Mouse (Mus musculus): Measurements from ENCODE around the gene Stam. TPM values are rescaled to one million over a fixed set of nuclear protein-coding genes. Genes with fewer than 3 reads are reported as not detected.

Stam gene
- polyA plus RNA-seq (2012; rRNA removed; ENCODE audit: low replicate concordance): 10.1 and 17.2 TPM in 2 replicates

GRCm38 (mm10) chr2:14073362-14074220 is at the start of gene Stam:
Gene Stam (plus strand): TSS chr2:14074098.

GRCm38 (mm10) chr2:14055566-14056331 is 18.1 kb upstream of the Stam start, which contains the start of gene Hacd1:
Gene Hacd1 (minus strand): TSS chr2:14056135.

GRCm38 (mm10) chr2:14174334-14174733 is 100.4 kb downstream of the Stam start, which contains the start of gene Tmem236:
Gene Tmem236 (plus strand): TSS chr2:14174523.

Other genes starting within 250 kb of the Stam start
- 40.1 and 59.3 TPM in 2 replicates for gene Hacd1, start 18.0 kb upstream of the Stam start, polyA plus RNA-seq (2012; rRNA removed; ENCODE audit: low replicate concordance)
- gene Tmem236, start 100.4 kb downstream of the Stam start, polyA plus RNA-seq (2012; rRNA removed; ENCODE audit: low replicate concordance): 0.06 TPM in 1 of 2 replicates, not detected in the other
- gene Mrc1, start 155.3 kb downstream of the Stam start, polyA plus RNA-seq (2012; rRNA removed; ENCODE audit: low replicate concordance): 5.7 and 14.3 TPM in 2 replicates

Measured in mammary gland, adult 2 months (tissue).